Mouse (Mus musculus) ovary, postnatal 36 days (tissue): ENCODE results near the gene Tmem235.
A peak's percentile ranks its signal among the peaks of the same experiment; 100 is the strongest.
"Not testable (repeated sequence)": the region's sequence is repeated elsewhere in the genome, so short reads cannot be mapped to it uniquely, and the experiment has no call there.

Source experiments
- DNase-seq: peaks from one replicate; pipeline ENCODE4 v3.0.0; 2022; ENCODE audit warnings: low spot score, mixed read lengths

Tmem235 gene

GRCm38 (mm10) chr11:117832086-117832969, 28.2 kb upstream of the Tmem235 start:
- DNase-seq: peak; percentile 66

- not testable (repeated sequence) for DNase-seq
Measured at GRCm38 (mm10) chr11:117833509-117833908, 27.0 kb upstream of the Tmem235 start.

- DNase-seq: no peak
Measured at GRCm38 (mm10) chr11:117834086-117834485, 26.5 kb upstream of the Tmem235 start.

- DNase-seq: no peak
Measured at GRCm38 (mm10) chr11:117836306-117836705, 24.2 kb upstream of the Tmem235 start.

- no peak for DNase-seq
Measured at GRCm38 (mm10) chr11:117838572-117838971, 22.0 kb upstream of the Tmem235 start.

- DNase-seq: no peak
Measured at GRCm38 (mm10) chr11:117839021-117839420, 21.5 kb upstream of the Tmem235 start.

- no peak for DNase-seq
Measured at GRCm38 (mm10) chr11:117840910-117841309, 19.6 kb upstream of the Tmem235 start.

GRCm38 (mm10) chr11:117843434-117843833, 17.1 kb upstream of the Tmem235 start:
- DNase-seq: no peak

GRCm38 (mm10) chr11:117844997-117845396, 15.6 kb upstream of the Tmem235 start:
- DNase-seq: no peak

- DNase-seq: no peak
Measured at GRCm38 (mm10) chr11:117845651-117846050, 14.9 kb upstream of the Tmem235 start.

- no peak for DNase-seq
Measured at GRCm38 (mm10) chr11:117846640-117847039, 13.9 kb upstream of the Tmem235 start.

- no peak for DNase-seq
Measured at GRCm38 (mm10) chr11:117847593-117848215, 12.8 kb upstream of the Tmem235 start.

- no peak for DNase-seq
Measured at GRCm38 (mm10) chr11:117848271-117848984, 12.1 kb upstream of the Tmem235 start.

- DNase-seq: peak; percentile 96
Measured at GRCm38 (mm10) chr11:117848985-117849671, 11.4 kb upstream of the Tmem235 start, which contains the start of gene Birc5. Birc5 (plus strand) TSS chr11:117849251.

- no peak for DNase-seq
Measured at GRCm38 (mm10) chr11:117852875-117853274, 7.7 kb upstream of the Tmem235 start.

GRCm38 (mm10) chr11:117854241-117854640, 6.3 kb upstream of the Tmem235 start:
- no peak for DNase-seq

- DNase-seq: no peak
Measured at GRCm38 (mm10) chr11:117855360-117855759, 5.2 kb upstream of the Tmem235 start.

GRCm38 (mm10) chr11:117855975-117856374, 4.6 kb upstream of the Tmem235 start:
- no peak for DNase-seq

- no peak for DNase-seq
Measured at GRCm38 (mm10) chr11:117857462-117857861, 3.1 kb upstream of the Tmem235 start.

- no peak for DNase-seq
Measured at GRCm38 (mm10) chr11:117858392-117858791, 2.2 kb upstream of the Tmem235 start.

GRCm38 (mm10) chr11:117863174-117863856, 2.8 kb downstream of the Tmem235 start:
- DNase-seq: no peak
